Mouse (Mus musculus) olfactory bulb, adult 2 months (tissue): ENCODE data around the gene Jdp2. TPM values are rescaled to one million over a fixed set of nuclear protein-coding genes. Genes with fewer than 3 reads are reported as not detected.
A peak's percentile ranks its signal among the peaks of the same experiment; 100 is the strongest.

Experiments used
- H3K27ac ChIP-seq: fragments of 200-500 bp; 2 replicates; pipeline ENCODE4 v1.5.1; 2012; ENCODE audit warnings: low read depth, low read length; ENCODE audit not compliant: insufficient read depth
- H3K4me1 ChIP-seq: fragments of 200-500 bp; 2 replicates; pipeline ENCODE4 v1.6.1; 2012; ENCODE audit warnings: low read length; ENCODE audit not compliant: control insufficient read depth, insufficient read depth
- H3K4me3 ChIP-seq: fragments of 200-500 bp; 2 replicates; pipeline ENCODE4 v1.5.1; 2012; ENCODE audit warnings: mild to moderate bottlenecking, low read depth, low read length, moderate library complexity; ENCODE audit not compliant: insufficient read depth
- CTCF ChIP-seq: fragments of 200-500 bp; IDR thresholded peaks from 2 replicates; pipeline ENCODE4 v1.5.1; 2012; ENCODE audit warnings: low read depth, mild to moderate bottlenecking, low read length, moderate library complexity; ENCODE audit not compliant: insufficient read depth
- POLR2A ChIP-seq: fragments of 200-500 bp; IDR thresholded peaks from 2 replicates; pipeline ENCODE4 v1.6.1; 2012; ENCODE audit warnings: mild to moderate bottlenecking, low read depth, low read length, moderate library complexity; ENCODE audit not compliant: insufficient read depth
- WGBS: fragments of 180-500 bp; shearing (Covaris S2); methylation state at CpG from one replicate; pipeline ENCODE4 v1.1.7; 2018; 5-methylcytosine and 5-hydroxymethylcytosine counted together
- polyA plus RNA-seq: library from polyadenylated mRNA; stranded (reverse); fragments of >200 nt; gene quantifications from 2 replicates; pipeline ENCODE4 v1.2.4, GENCODE M21; 2012; ENCODE audit warnings: low replicate concordance; ENCODE audit not compliant: missing spikeins, insufficient read depth, insufficient read length

Jdp2 gene
- polyA plus RNA-seq, 1 experiment: not detected

DNA sequence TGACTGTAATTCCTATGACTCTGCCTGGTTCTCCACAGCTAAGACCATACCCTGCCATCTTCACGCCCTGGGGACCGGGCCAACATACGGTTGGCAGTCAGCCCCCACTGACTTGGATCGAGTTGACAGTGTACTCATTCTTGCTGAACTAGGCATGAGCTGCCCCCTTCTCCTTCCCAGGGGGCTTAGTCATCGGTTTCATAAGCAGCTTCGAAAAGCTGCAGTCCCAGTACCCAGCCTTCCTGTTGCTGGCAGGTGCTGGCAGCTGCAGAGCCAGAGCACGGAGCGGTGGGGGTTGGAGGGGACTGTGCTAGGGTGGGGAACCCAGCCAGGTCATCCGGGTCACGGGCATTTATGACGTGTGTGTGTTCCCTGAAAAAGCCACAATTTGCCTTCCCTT, 27.5 kb upstream of the Jdp2 start:
- WGBS: 15% methylated on average over 11 of the region's 11 CpGs
- H3K4me1 ChIP-seq: peaks cover 25% of the 10 kb centered on the region
- TF ChIP-seq POLR2A: no peak
- no peak for TF ChIP-seq CTCF
- H3K27ac ChIP-seq: peak overlapping the region; percentile 17
- H3K4me3 ChIP-seq: no peak overlapping the region

DNA sequence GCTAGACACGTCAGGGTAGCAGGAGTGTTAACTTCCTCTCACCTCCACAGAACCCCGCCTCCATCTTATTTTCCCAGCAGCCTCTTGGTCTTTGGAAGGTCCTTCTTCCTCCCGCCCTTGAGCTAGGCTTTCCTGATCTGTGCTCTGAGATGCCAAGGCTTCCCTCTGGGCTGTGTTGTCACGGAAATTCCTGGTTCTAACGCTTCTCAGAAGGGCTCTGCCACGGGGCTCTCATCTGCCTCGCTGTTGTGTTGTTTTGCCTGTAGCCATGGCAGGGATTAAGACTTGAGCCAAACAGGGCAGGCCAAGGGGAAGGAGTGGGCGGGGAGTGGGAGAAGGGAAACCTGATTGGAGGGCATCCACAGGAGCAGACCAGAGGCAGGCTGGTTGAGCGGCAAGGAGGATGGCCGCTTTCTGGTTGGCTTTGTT, 26.8 kb upstream of the Jdp2 start:
- H3K27ac ChIP-seq: peak overlapping the region; percentile 17; the same call in 1 of the 2 replicates
- TF ChIP-seq CTCF (no peak), POLR2A (no peak)
- WGBS: 33% methylated on average over 10 of the region's 10 CpGs
- peaks cover 25% of the 10 kb centered on the region for H3K4me1 ChIP-seq
- H3K4me3 ChIP-seq: no peak overlapping the region

- WGBS: 81% methylated on average over 6 of the region's 6 CpGs
- no peak overlapping the region for H3K27ac ChIP-seq
- H3K4me3 ChIP-seq: no peak overlapping the region
- TF ChIP-seq CTCF (no peak), POLR2A (no peak)
- H3K4me1 ChIP-seq: peaks cover 17% of the 10 kb centered on the region
These were observed 23.9 kb upstream of the Jdp2 start for GRCm38 (mm10) chr12:85574806-85575495.

GRCm38 (mm10) chr12:85575496-85575840, 23.4 kb upstream of the Jdp2 start:
- Histone ChIP-seq H3K27ac (no peak overlapping the region), H3K4me3 (no peak overlapping the region), H3K4me1 (peaks cover 13% of the 10 kb centered on the region)
- WGBS: 72% methylated on average over 4 of the region's 4 CpGs
- TF ChIP-seq CTCF (no peak), POLR2A (no peak)

DNA sequence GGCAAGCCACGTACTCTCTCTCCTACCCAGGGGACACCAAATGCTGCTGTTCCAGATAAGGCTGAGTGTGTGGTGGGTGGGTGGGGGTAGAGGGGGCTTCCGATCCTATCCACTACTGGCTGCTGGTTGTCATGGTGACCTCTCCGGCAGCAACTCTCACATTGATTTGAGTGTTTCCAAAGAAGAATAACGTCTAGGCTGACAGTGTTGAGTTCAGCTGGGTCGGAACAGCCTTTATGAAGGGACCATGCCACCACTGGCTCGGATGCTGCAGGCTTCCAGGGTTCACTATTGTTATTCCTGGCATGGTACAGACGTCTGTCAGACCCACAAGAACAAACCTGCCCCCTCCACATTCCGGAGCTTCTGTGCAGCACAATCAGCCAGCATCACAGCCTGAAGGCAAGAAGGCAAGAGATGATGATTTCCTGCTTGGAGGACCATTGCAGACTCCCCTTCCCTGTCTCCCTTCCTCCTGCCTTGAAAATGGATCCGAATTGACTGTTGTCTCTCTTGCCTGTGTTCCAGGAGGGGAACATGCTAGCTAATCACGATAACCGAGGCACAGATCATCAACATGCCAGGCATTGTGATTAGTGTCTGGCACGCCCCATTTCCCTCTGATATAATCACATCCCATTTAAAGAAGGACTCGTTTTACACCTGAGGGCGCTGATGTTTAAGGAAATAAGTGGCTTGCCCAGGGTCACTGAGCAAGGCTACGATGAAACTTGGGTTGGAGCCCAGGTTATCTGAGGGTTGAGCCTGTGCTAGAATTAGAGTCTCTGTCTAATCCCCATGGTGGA, 17.4 kb upstream of the Jdp2 start:
- H3K4me3 ChIP-seq: no peak overlapping the region
- peak overlapping the region; percentile 92 for H3K27ac ChIP-seq
- TF ChIP-seq POLR2A (no peak), CTCF (no peak)
- H3K4me1 ChIP-seq: peaks cover 16% of the 10 kb centered on the region
- 20% methylated on average over 15 of the region's 15 CpGs for WGBS

DNA sequence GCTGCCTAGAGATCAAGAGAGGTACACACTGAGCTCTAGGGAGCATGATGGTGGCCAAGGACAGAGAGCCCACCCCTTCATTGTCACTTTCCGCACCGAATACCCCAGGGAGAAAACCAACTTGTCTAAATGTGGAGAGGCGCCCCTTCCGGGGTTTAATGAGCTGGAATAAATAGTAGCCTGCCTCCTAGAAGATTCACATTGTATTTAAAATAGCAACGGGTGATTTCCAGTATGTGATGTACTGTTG, 16.8 kb upstream of the Jdp2 start:
- Histone ChIP-seq H3K4me1 (peaks cover 16% of the 10 kb centered on the region), H3K4me3 (no peak overlapping the region), H3K27ac (peak overlapping the region; percentile 92)
- no peak for TF ChIP-seq POLR2A
- no peak for TF ChIP-seq CTCF
- 20% methylated on average over 5 of the region's 5 CpGs for WGBS

- 67% methylated on average over 11 of the region's 11 CpGs for WGBS
- no peak for TF ChIP-seq POLR2A
- no peak for TF ChIP-seq CTCF
These were observed 13.0 kb upstream of the Jdp2 start for GRCm38 (mm10) chr12:85585761-85586258.

DNA sequence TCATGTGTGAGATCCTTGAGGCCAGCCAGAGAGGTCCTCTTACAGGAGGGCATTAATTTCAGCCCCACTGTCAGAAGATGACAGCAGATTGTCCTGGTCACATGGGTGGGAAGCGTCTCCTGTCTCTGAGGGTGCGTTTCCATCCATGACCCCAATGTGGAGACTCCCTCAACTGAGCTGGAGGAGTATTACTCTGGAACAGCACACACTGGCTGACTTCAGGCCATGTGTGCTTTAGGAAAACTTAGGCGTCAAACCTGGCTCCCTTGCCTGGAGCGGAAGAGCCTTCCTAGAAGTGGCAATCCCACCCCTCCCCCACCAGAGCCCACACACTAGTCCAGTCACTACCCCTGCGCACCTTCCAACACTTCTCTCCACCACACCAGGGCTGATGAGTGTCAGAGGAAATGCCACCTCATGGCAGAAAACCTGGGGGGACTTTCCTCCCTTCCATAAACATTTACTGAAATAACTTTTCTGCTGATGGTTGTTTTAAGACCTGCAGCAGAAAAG, 8.9 kb upstream of the Jdp2 start:
- WGBS: 90% methylated on average over 5 of the region's 5 CpGs
- TF ChIP-seq CTCF: no peak
- TF ChIP-seq POLR2A: no peak
- H3K27ac ChIP-seq: no peak overlapping the region
- H3K4me3 ChIP-seq: no peak overlapping the region
- H3K4me1 ChIP-seq: no peaks in the 10 kb centered on the region

More at GRCm38 (mm10) chr12:85585761-85586258, 13.0 kb upstream of the Jdp2 start:
- Histone ChIP-seq H3K4me1 (peaks cover 16% of the 10 kb centered on the region), H3K4me3 (no peak overlapping the region), H3K27ac (no peak overlapping the region)

DNA sequence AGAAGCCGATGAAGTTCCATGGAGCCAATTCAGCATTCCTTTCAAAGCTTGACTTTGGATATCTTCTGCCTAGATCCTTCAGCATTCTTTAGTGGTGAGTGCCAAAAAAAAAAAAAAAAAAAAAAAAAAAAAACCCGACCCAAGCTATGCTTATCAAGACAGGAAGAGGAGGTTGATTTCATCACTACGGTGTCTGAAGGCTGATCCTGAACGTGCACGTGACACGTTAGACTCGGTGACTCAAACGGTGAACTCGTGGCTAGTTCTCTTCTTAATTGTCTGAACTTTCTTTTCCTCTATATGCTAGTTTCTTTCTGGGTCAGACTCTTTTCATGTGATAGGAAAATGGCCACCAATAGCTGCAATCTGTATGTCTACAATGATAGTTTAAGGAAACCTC, 5.9 kb upstream of the Jdp2 start:
- WGBS: 93% methylated on average over 9 of the region's 9 CpGs
- no peak for TF ChIP-seq CTCF
- TF ChIP-seq POLR2A: no peak
- no peak overlapping the region for H3K4me3 ChIP-seq
- no peak overlapping the region for H3K27ac ChIP-seq
- peaks cover 2% of the 10 kb centered on the region for H3K4me1 ChIP-seq
